Comparison of ENCODE assay signal across 22 mouse cellular contexts in genomic region chr10:107144016-107144415, GRCm38 (mm10). TPM values are rescaled to one million over a fixed set of nuclear protein-coding genes. Genes with fewer than 3 reads are reported as not detected.
A peak's percentile ranks its signal among the peaks of the same experiment; 100 is the strongest.
DNase-seq lines count a peak whose midpoint lies in the region; ATAC-seq and TF ChIP-seq lines count a peak whose summit lies in the region.
"Had no signal": no experiment of that assay in that cellular context is flagged by ENCODE, and none has a peak within 500 bp of the region (broad histone marks: within the 10 kb centered on the region; RNA-seq: fewer than 3 reads in every experiment).

No protein-coding gene starts in this region.

- no peak overlapping the region for H3K27ac ChIP-seq in kidney, adult 2 months (ENCODE audit: insufficient read depth, low read depth, low read length)
- no peak overlapping the region for H3K27ac ChIP-seq in lung, embryonic 14.5 days (ENCODE audit: low read depth)
- H3K27ac ChIP-seq in lung, embryonic 15.5 days, result no peak overlapping the region
- H3K27ac ChIP-seq in lung, embryonic 16.5 days (ENCODE audit: low read length), result no peak overlapping the region

- TF ChIP-seq CTCF in kidney, adult 2 months (conservative IDR thresholded peaks at IDR 0.05; ENCODE audit: insufficient read depth, insufficient read length, low read depth, low read length), result no peak
- no peak for TF ChIP-seq CTCF in lung, embryonic 14.5 days (IDR thresholded peaks at IDR 0.05; ENCODE audit: low read depth)

- TF ChIP-seq POLR2A in kidney, adult 2 months (IDR thresholded peaks at IDR 0.05; ENCODE audit: low read depth, low read length), result no peak

- DNase-seq in kidney, adult 9 months, result peak; percentile 15
- no peak for DNase-seq in kidney, adult 2 months
- DNase-seq in lung, embryonic 14.5 days, result peak; percentile 39
- no peak for DNase-seq in lung, adult 18-20 months
- DNase-seq in lung, postnatal 10 days, result no peak
- no peak for DNase-seq in lung, postnatal 4 days
- DNase-seq: adrenal gland, adult 2 months; adrenal gland, adult 8-10 months; adrenal gland, postnatal 10 days; adrenal gland, postnatal 14 days; adrenal gland, postnatal 25 days; adrenal gland, postnatal 36 days; B cell, adult 2 months; cerebellum, adult 11 months; cerebellum, adult 11-12 months had no signal

- no peak overlapping the region for H3K4me2 ChIP-seq in lung, embryonic 14.5 days
- H3K4me2 ChIP-seq in lung, embryonic 15.5 days, result no peak overlapping the region
- H3K4me2 ChIP-seq in lung, embryonic 16.5 days (ENCODE audit: low read depth, low read length), result no peak overlapping the region

- no peak overlapping the region for H3K4me3 ChIP-seq in kidney, adult 2 months (ENCODE audit: insufficient read depth, low read depth, low read length)
- no peak overlapping the region for H3K4me3 ChIP-seq in lung, embryonic 14.5 days (ENCODE audit: low read depth, low read length)
- H3K4me3 ChIP-seq in lung, embryonic 15.5 days, result no peak overlapping the region
- no peak overlapping the region for H3K4me3 ChIP-seq in lung, embryonic 16.5 days (ENCODE audit: low read length)

- no peaks in the 10 kb centered on the region for H3K36me3 ChIP-seq in kidney, adult 2 months (ENCODE audit: control insufficient read depth, insufficient read depth, low read length)
- no peaks in the 10 kb centered on the region for H3K36me3 ChIP-seq in lung, embryonic 14.5 days (ENCODE audit: insufficient read depth)
- H3K36me3 ChIP-seq in lung, embryonic 15.5 days, result no peaks in the 10 kb centered on the region
- H3K36me3 ChIP-seq in lung, embryonic 16.5 days (ENCODE audit: control insufficient read depth, insufficient read depth, low read length), result no peaks in the 10 kb centered on the region
- H3K36me3 ChIP-seq: G1E had no signal

- H3K4me1 ChIP-seq in kidney, adult 2 months (ENCODE audit: control insufficient read depth, insufficient read depth, low read length), result no peaks in the 10 kb centered on the region
- H3K4me1 ChIP-seq in lung, embryonic 14.5 days (ENCODE audit: insufficient read depth), result no peaks in the 10 kb centered on the region
- H3K4me1 ChIP-seq in lung, embryonic 15.5 days, result no peaks in the 10 kb centered on the region
- H3K4me1 ChIP-seq in lung, embryonic 16.5 days (replicated peaks; ENCODE audit: control insufficient read depth, insufficient read depth, low read length), result no peaks in the 10 kb centered on the region

- H3K9ac ChIP-seq in lung, embryonic 14.5 days, result no peak overlapping the region
- no peak overlapping the region for H3K9ac ChIP-seq in lung, embryonic 15.5 days
- H3K9ac ChIP-seq in lung, embryonic 16.5 days (ENCODE audit: low read length), result no peak overlapping the region

- no peaks in the 10 kb centered on the region for H3K27me3 ChIP-seq in kidney, adult 2 months (replicated peaks; ENCODE audit: control insufficient read depth, insufficient read depth, low read length)
- H3K27me3 ChIP-seq in lung, embryonic 14.5 days (ENCODE audit: insufficient read depth, low read length), result no peaks in the 10 kb centered on the region
- no peaks in the 10 kb centered on the region for H3K27me3 ChIP-seq in lung, embryonic 15.5 days
- no peaks in the 10 kb centered on the region for H3K27me3 ChIP-seq in lung, embryonic 16.5 days (ENCODE audit: control insufficient read depth, insufficient read depth, low read depth, low read length)
- H3K27me3 ChIP-seq: CH12.LX, Patski had no signal

- peak; percentile 89 for ATAC-seq in lung, embryonic 14.5 days (ENCODE audit: insufficient read depth)
- peak; percentile 82 for ATAC-seq in lung, embryonic 15.5 days (ENCODE audit: borderline replicate concordance, extremely low read depth, low FRiP score, low TSS enrichment)
- peak; percentile 74 for ATAC-seq in lung, embryonic 16.5 days (ENCODE audit: low read depth)
- ATAC-seq: activated CD4-positive, CD25-positive, alpha-beta regulatory T cell, adult 4 months; CD4-positive, CD25-positive, alpha-beta regulatory T cell, adult 4 months; Patski had no signal

- WGBS in kidney, adult 2 months, result 28% methylated on average over 1 of the region's 1 CpGs
- WGBS in lung, embryonic 14.5 days, result 26% methylated on average over 1 of the region's 1 CpGs
- WGBS in lung, embryonic 15.5 days, result 17% methylated on average over 1 of the region's 1 CpGs
- WGBS in lung, embryonic 16.5 days, result 11% methylated on average over 1 of the region's 1 CpGs

- H3K9me3 ChIP-seq in lung, embryonic 14.5 days (ENCODE audit: low read depth, low read length), result no peaks in the 10 kb centered on the region
- H3K9me3 ChIP-seq in lung, embryonic 15.5 days, result no peaks in the 10 kb centered on the region
- H3K9me3 ChIP-seq in lung, embryonic 16.5 days (ENCODE audit: control insufficient read depth, low read length), result no peaks in the 10 kb centered on the region

RNA-seq across cellular contexts. Expression of gene Acss3, which starts 20.5 kb away (rescaled TPM):
- polyA plus RNA-seq in kidney, adult 2 months (2012; rRNA removed), result 4.2 and 5.3 TPM in 2 replicates
- 13.5 and 14.0 TPM in 2 replicates for polyA plus RNA-seq in lung, embryonic 14.5 days (2014; fragmentation: Nextera tagmentation; extraction: Ambion mirVana)
- 8.3 and 9.8 TPM in 2 replicates for polyA plus RNA-seq in lung, embryonic 15.5 days (2015; fragmentation: Nextera tagmentation; extraction: Ambion mirVana)
- 10.6 and 11.0 TPM in 2 replicates for polyA plus RNA-seq in lung, embryonic 16.5 days (2015; fragmentation: Nextera tagmentation; extraction: Ambion mirVana)
- polyA plus RNA-seq: activated CD4-positive, CD25-positive, alpha-beta regulatory T cell, adult 4 months; CD4-positive, CD25-positive, alpha-beta regulatory T cell, adult 4 months; G1E had no signal

Comparison
In these comparisons a context has a peak if more than half of its experiments do, and no peak if none do; other contexts are left out.
1. DNase-seq: peak in kidney, adult 9 months (single experiment) and lung, embryonic 14.5 days (single experiment); none in kidney, adult 2 months (single experiment), lung, adult 18-20 months (0 of 2), lung, postnatal 10 days (single experiment) and lung, postnatal 4 days (0 of 2).
2. Peak in every context shown above with its lines, with median percentiles within 50 percentile points of each other: ATAC-seq.